Mouse (Mus musculus): ENCODE results near the gene Uqcc3.

DNA sequence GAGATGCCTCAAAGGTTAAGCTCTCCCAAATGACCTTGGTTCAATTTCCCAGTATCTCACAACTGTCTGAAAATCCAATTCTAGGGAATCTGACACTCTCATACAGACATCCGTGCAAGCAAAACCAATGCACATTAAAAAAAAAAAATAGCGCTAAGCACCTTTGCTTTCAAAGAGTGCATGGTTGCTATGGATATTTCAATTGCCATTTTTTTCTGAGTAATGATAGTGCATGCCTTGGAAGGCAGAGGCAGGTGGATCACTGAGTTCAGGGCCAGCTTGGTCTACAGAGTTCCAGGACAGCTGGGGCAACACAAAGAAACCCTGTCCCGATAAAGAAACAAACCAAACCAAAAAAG is 290 bp upstream of the Uqcc3 start:
- TF ChIP-seq CTCF (conservative IDR thresholded peaks at IDR 0.05; ENCODE audit: insufficient read depth, insufficient read length, low read depth, low read length) (no peak), POLR2A (IDR thresholded peaks at IDR 0.05; ENCODE audit: low read depth, low read length) (no peak)

Data from kidney, adult 2 months (tissue).